Mouse (Mus musculus) neural tube, embryonic 15.5 days (tissue): Measurements from ENCODE around the gene Bcas1. TPM values are rescaled to one million over a fixed set of nuclear protein-coding genes. Genes with fewer than 3 reads are reported as not detected.
"Not testable (repeated sequence)": the region's sequence is repeated elsewhere in the genome, so short reads cannot be mapped to it uniquely, and the experiment has no call there.

Experiments used
- ATAC-seq: fragments of 200-750 bp; cut with Nextera tagmentation; 2 replicates; pipeline ENCODE4 v1.8.0; 2017; ENCODE audit warnings: mild to moderate bottlenecking, moderate TSS enrichment, moderate library complexity; ENCODE audit not compliant: low FRiP score
- H3K27ac ChIP-seq: fragments of 300-500 bp; sonication (generic); replicated peaks from 2 replicates; pipeline ENCODE4 v1.5.1; 2015; ENCODE audit warnings: mild to moderate bottlenecking, inconsistent platforms
- H3K27me3 ChIP-seq: fragments of 300-500 bp; sonication (generic); replicated peaks from 2 replicates; pipeline ENCODE4 v1.6.1; 2015; ENCODE audit warnings: inconsistent platforms
- H3K36me3 ChIP-seq: fragments of 300-500 bp; sonication (generic); 2 replicates; pipeline ENCODE4 v1.6.1; 2015; ENCODE audit warnings: inconsistent platforms
- H3K4me1 ChIP-seq: fragments of 300-500 bp; sonication (generic); 2 replicates; pipeline ENCODE4 v1.6.1; 2015; ENCODE audit warnings: inconsistent platforms
- H3K4me2 ChIP-seq: fragments of 300-500 bp; sonication (generic); 2 replicates; pipeline ENCODE4 v1.6.1; 2015; ENCODE audit warnings: inconsistent platforms, mild to moderate bottlenecking, moderate library complexity
- H3K4me3 ChIP-seq: fragments of 300-500 bp; sonication (generic); replicated peaks from 2 replicates; pipeline ENCODE4 v1.5.1; 2015; ENCODE audit warnings: mild to moderate bottlenecking, inconsistent platforms
- H3K9ac ChIP-seq: fragments of 300-500 bp; sonication (generic); replicated peaks from 2 replicates; pipeline ENCODE4 v1.6.1; 2015; ENCODE audit warnings: mild to moderate bottlenecking, inconsistent platforms
- H3K9me3 ChIP-seq: fragments of 300-500 bp; sonication (generic); replicated peaks from 2 replicates; pipeline ENCODE4 v1.6.1; 2016; ENCODE audit warnings: inconsistent platforms
- WGBS: fragments of 180-500 bp; shearing (Covaris S2); methylation state at CpG from one replicate; pipeline ENCODE4 v1.1.7; 2015; ENCODE audit warnings: mixed read lengths; 5-methylcytosine and 5-hydroxymethylcytosine counted together
- polyA plus RNA-seq: library from polyadenylated mRNA; unstranded; fragments of >200 nt; fragmentation: Nextera tagmentation; extraction: Ambion mirVana; gene quantifications from 2 replicates; pipeline ENCODE4 v1.2.1, GENCODE M21; 2015

Gene Bcas1
- polyA plus RNA-seq, 1 experiment from 2014 or later, result 10.6 TPM

DNA sequence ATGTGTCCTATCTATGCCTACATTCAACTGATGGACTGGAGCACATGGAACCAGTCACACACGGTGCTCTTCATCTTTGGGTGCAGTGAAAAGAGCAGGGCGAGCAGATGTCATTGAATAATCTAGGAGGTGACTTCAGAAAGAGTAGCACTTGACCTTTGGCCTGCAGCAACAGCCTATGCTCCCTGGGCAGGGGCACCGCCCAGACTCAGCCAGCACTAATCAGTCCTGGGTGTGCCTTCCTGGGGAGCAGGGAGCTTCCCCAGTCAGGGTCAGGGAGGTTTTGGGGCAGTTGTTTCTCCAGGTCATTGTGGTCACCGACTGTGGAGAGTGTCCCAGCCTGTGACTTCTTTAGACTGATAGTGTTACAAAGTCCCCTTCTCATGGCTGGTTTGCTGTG is 26.2 kb upstream of the Bcas1 start:
- H3K9me3 ChIP-seq, H3K4me3 ChIP-seq, H3K36me3 ChIP-seq, H3K27me3 ChIP-seq, H3K9ac ChIP-seq, H3K4me1 ChIP-seq, H3K4me2 ChIP-seq, ATAC-seq, H3K27ac ChIP-seq: not testable (repeated sequence)
- WGBS, result 67% methylated on average over 4 of the region's 4 CpGs

DNA sequence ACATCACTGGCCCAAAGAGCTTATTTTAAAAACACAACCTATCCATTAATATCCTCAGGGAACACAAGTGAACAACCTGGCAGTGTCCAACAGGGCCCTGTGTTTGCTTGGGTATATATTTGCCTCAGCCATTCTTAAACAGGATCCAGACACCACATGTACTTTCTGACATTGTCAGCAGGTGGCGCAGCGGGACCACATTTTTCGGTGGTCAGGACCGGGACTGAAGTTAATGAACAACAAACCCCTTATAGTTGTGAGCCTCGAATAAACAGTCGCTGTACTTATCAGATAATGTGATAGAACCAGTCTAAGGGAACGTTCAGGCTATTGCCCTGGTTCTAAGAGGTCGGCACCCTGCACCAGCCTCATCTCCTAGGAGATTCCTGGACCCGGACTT is 23.3 kb upstream of the Bcas1 start:
- Histone ChIP-seq H3K4me1 (no peaks in the 10 kb centered on the region), H3K27ac (no peak overlapping the region), H3K9me3 (no peaks in the 10 kb centered on the region), H3K9ac (no peak overlapping the region), H3K4me2 (no peak overlapping the region), H3K4me3 (no peak overlapping the region), H3K27me3 (peaks cover 3% of the 10 kb centered on the region; the same call in 1 of the 2 replicates), H3K36me3 (no peaks in the 10 kb centered on the region)
- no peak for ATAC-seq
- WGBS, result 10% methylated on average over 9 of the region's 9 CpGs

DNA sequence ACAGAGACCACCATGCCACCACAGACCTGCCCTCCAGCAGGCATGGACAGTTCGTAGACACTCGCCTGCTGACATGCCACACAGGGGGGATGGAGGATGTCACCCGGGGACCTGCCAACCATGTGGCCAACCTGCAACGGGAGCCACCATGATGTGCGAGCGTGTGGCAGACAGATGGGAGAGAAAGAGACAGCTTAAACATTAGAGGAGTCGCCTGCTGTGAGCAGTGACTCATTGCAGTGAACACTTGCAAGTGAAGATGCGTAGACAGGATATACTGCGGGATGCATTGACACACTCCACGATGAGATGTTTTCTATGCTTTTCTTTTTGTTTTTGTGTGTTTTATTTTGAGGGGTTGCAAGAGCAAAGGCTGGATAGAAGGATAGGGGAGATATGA is 20.0 kb upstream of the Bcas1 start:
- H3K4me3 ChIP-seq, result no peak overlapping the region
- peaks cover 3% of the 10 kb centered on the region; the same call in 1 of the 2 replicates for H3K27me3 ChIP-seq
- ATAC-seq, result no peak
- 53% methylated on average over 10 of the region's 10 CpGs for WGBS
- no peak overlapping the region for H3K4me2 ChIP-seq
- H3K36me3 ChIP-seq, result no peaks in the 10 kb centered on the region
- H3K9ac ChIP-seq, result no peak overlapping the region
- no peaks in the 10 kb centered on the region for H3K4me1 ChIP-seq
- no peak overlapping the region for H3K27ac ChIP-seq
- no peaks in the 10 kb centered on the region for H3K9me3 ChIP-seq

DNA sequence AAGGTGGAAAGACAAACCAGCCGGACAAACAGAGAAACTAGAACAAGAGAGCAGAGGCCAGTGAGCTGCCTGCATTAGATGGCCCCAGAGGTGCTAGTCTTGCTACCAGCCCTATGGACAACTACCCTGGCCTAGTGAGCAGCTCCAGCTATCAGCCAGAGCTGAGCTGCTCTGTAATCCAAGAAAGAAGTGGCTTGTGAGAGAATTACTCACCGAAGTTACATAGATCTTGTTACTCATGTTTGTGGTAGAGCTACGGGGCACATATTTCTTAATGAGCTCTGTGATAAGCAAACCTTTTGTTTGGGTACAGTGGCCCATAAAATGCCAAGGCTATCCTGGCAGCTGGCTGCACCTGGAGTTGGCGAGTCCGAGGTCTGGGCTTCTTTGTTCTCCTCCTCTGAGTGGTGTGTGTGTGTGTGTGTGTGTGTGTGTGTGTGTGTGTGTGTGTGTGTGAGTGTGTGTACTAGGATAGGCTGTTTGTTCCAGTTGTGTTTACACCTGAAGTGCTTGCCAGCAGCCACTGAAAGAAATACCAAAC is 19.3 kb upstream of the Bcas1 start:
- H3K4me2 ChIP-seq, result no peak overlapping the region
- no peaks in the 10 kb centered on the region for H3K4me1 ChIP-seq
- H3K9ac ChIP-seq, result no peak overlapping the region
- H3K4me3 ChIP-seq, result no peak overlapping the region
- 57% methylated on average over 5 of the region's 5 CpGs for WGBS
- peak overlapping the region; percentile 4; the same call in 1 of the 2 replicates for H3K27ac ChIP-seq
- ATAC-seq, result no peak
- H3K36me3 ChIP-seq, result no peaks in the 10 kb centered on the region
- 0 out of 2 replicates have a peak, but pooled peaks cover 3% of the 10 kb centered on the region for H3K27me3 ChIP-seq
- H3K9me3 ChIP-seq, result no peaks in the 10 kb centered on the region

DNA sequence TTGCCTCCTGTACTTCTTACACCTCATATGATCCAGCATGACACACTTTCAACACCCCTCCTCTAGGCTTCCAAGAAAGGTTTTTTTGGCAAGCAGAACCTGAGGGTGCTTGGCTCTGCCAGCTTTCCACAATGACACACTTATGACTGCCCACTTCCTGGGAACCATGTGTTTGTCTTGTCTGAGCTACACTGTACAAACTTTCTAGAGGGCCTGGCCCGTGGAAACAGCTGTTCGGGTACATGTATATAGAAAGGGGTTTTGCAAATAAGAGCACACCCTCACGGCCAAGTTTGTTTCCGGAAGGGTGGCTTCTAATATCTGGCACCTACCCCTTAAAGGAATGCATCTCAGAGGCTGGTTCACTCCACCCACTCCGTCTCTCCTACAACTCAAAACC is 18.2 kb upstream of the Bcas1 start:
- no peak overlapping the region for H3K9ac ChIP-seq
- H3K36me3 ChIP-seq, result no peaks in the 10 kb centered on the region
- H3K27me3 ChIP-seq, result no peaks in the 10 kb centered on the region
- ATAC-seq, result no peak
- no peak overlapping the region for H3K27ac ChIP-seq
- no peak overlapping the region for H3K4me2 ChIP-seq
- WGBS, result 86% methylated on average over 5 of the region's 5 CpGs
- H3K4me3 ChIP-seq, result no peak overlapping the region
- no peaks in the 10 kb centered on the region for H3K9me3 ChIP-seq
- no peaks in the 10 kb centered on the region for H3K4me1 ChIP-seq

DNA sequence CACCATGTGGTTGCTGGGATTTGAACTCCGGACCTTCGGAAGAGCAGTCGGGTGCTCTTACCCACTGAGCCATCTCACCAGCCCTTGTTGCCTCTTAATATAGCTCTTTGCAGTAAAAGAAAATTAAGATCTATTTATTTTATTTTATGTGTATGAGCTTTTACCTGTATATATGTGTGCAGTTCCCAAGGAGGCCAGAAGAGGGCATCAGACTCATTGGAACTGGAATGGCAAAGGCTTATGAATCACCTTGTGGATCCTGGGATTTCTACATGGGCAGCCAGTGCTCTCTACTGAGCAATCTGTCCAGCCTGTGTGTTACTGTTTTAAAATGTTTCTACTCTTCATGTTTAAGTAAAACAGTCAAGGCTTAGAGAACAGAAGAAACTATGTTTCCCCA is 14.9 kb upstream of the Bcas1 start:
- no peak overlapping the region for H3K4me3 ChIP-seq
- WGBS, result 68% methylated on average over 3 of the region's 3 CpGs

DNA sequence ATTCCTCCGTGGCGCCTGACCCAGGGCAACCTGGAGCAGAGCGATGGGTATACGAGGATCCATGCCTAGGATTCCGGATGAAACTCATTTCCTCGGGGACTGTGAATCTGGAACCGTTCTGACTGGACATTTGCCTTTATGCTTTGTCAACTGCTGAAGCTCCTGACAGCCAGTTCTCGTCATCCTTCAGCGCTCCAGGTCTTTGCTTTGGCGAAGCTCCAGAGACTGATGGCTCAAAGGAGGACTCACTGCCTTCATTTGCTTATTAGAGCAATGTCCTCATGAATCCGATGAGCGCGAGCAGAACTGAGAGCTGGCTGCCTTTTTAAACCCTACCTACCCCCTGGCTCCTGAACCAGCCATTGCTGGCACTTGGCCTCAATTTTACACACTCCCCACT is 11.1 kb upstream of the Bcas1 start:
- no peak overlapping the region for H3K4me3 ChIP-seq
- H3K9me3 ChIP-seq, result no peaks in the 10 kb centered on the region
- 0 out of 2 replicates have a peak overlapping the region, but pooled peaks have one; percentile 22 for H3K4me2 ChIP-seq
- H3K36me3 ChIP-seq, result no peaks in the 10 kb centered on the region
- no peak overlapping the region for H3K9ac ChIP-seq
- 48% methylated on average over 13 of the region's 13 CpGs for WGBS
- peaks cover 3% of the 10 kb centered on the region; the same call in 1 of the 2 replicates for H3K27me3 ChIP-seq
- H3K4me1 ChIP-seq, result peaks cover 5% of the 10 kb centered on the region; the same call in 1 of the 2 replicates
- ATAC-seq, result no peak
- no peak overlapping the region for H3K27ac ChIP-seq

More for the DNA sequence above, 14.9 kb upstream of the Bcas1 start:
- H3K27ac ChIP-seq, result no peak overlapping the region
- H3K9ac ChIP-seq, result no peak overlapping the region
- no peaks in the 10 kb centered on the region for H3K9me3 ChIP-seq
- no peaks in the 10 kb centered on the region for H3K27me3 ChIP-seq
- no peaks in the 10 kb centered on the region for H3K36me3 ChIP-seq
- H3K4me2 ChIP-seq, result no peak overlapping the region
- H3K4me1 ChIP-seq, result peaks cover 5% of the 10 kb centered on the region; the same call in 1 of the 2 replicates
- ATAC-seq, result no peak

DNA sequence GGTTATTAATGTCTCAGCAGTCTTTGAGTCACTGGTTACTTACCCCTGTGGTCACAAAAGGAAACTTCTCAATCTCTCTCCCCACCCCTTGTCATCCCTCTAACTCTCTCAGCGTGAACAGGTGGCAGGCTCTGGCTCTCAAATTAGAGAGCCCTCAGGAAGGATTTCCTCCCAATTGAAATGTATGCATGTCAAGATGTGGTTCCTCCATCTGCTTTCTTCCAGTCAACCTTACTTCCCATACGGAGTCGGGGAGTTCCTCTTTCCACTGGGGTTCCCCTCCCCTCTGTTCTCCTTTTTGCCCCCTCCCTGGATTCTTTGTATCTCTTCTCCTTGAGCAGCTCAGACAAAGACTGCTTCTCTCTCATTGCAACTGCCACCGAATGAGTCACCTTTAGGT is 8.6 kb upstream of the Bcas1 start:
- H3K4me1 ChIP-seq, result peaks cover 5% of the 10 kb centered on the region; the same call in 1 of the 2 replicates
- H3K4me2 ChIP-seq, result no peak overlapping the region
- 66% methylated on average over 4 of the region's 4 CpGs for WGBS
- no peak overlapping the region for H3K27ac ChIP-seq
- ATAC-seq, result no peak
- peaks cover 3% of the 10 kb centered on the region; the same call in 1 of the 2 replicates for H3K27me3 ChIP-seq
- no peak overlapping the region for H3K4me3 ChIP-seq
- H3K9ac ChIP-seq, result no peak overlapping the region
- no peaks in the 10 kb centered on the region for H3K9me3 ChIP-seq
- H3K36me3 ChIP-seq, result no peaks in the 10 kb centered on the region

DNA sequence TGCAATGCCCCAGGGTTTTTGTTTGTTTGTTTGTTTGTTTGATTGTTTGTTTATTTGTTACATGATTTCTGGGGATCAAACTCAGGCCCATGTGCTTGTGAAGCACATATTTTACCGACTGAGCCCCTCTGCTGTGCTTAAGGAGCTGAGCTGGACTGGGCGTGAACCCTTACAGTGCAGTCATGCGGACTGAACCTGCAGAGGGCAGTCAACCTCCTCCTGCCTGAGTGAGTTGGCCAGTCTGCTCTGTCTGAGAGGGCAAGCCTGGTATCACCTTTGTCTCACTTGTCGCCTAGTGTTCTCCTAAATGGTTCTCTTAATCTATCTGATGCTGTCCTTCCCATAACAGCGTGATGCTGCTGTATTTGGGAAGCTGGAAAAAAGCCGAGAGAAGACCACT is 4.5 kb upstream of the Bcas1 start:
- 59% methylated on average over 6 of the region's 6 CpGs for WGBS
- no peak overlapping the region for H3K9ac ChIP-seq
- no peaks in the 10 kb centered on the region for H3K36me3 ChIP-seq
- no peak for ATAC-seq
- peaks cover 3% of the 10 kb centered on the region; the same call in 1 of the 2 replicates for H3K27me3 ChIP-seq
- no peaks in the 10 kb centered on the region for H3K9me3 ChIP-seq
- no peak overlapping the region for H3K4me2 ChIP-seq
- no peak overlapping the region for H3K27ac ChIP-seq
- H3K4me3 ChIP-seq, result no peak overlapping the region
- peaks cover 3% of the 10 kb centered on the region; the same call in 1 of the 2 replicates for H3K4me1 ChIP-seq

DNA sequence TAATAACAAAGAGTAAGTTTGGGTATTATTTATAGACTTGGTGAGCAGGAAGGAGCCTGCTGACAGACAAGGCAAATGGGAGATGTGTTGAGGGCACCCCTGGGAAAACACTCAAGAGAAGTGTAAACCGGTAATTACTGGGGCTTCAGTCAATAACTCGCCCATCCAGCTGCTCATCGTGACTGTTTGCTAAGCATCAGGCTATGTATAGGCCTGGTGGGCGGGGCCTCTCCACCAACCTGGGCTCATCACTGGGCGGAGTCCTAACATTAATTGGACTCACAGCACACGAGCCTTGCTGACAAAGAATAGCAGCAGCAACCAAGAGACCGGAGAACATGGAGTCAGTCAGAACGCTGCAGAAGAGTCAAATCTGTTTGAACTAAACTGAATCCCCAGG is 1.3 kb upstream of the Bcas1 start:
- Histone ChIP-seq H3K27me3 (no peaks in the 10 kb centered on the region), H3K4me3 (no peak overlapping the region), H3K27ac (no peak overlapping the region), H3K36me3 (no peaks in the 10 kb centered on the region), H3K9ac (no peak overlapping the region), H3K9me3 (no peaks in the 10 kb centered on the region), H3K4me2 (no peak overlapping the region), H3K4me1 (peaks cover 3% of the 10 kb centered on the region; the same call in 1 of the 2 replicates)
- no peak for ATAC-seq
- WGBS, result 43% methylated on average over 8 of the region's 8 CpGs

DNA sequence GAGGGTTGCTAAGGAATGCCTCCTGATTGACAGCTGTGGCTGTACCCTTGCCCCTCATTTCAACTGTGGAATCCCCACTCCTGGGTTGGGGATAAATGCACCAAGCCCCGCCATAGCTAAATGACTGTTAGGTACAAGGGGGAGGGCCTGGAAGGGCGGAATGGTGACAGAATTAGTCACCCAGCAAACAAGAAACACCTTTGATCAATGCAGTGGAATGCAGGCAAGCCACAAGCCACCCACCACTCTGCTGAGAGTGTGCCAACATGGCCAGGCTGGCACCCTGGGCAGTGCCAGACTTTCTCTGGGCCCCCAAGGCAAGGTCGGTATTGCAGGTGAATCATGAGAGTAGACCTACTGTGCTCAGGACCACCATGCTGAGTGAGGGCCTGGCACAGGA is 3.5 kb downstream of the Bcas1 start:
- H3K9ac ChIP-seq, result no peak overlapping the region
- ATAC-seq, result no peak
- no peak overlapping the region for H3K4me3 ChIP-seq
- H3K27ac ChIP-seq, result no peak overlapping the region
- H3K4me1 ChIP-seq, result peaks cover 3% of the 10 kb centered on the region; the same call in 1 of the 2 replicates
- no peak overlapping the region for H3K4me2 ChIP-seq
- H3K36me3 ChIP-seq, result no peaks in the 10 kb centered on the region
- WGBS, result 82% methylated on average over 3 of the region's 3 CpGs
- no peaks in the 10 kb centered on the region for H3K27me3 ChIP-seq
- H3K9me3 ChIP-seq, result no peaks in the 10 kb centered on the region

DNA sequence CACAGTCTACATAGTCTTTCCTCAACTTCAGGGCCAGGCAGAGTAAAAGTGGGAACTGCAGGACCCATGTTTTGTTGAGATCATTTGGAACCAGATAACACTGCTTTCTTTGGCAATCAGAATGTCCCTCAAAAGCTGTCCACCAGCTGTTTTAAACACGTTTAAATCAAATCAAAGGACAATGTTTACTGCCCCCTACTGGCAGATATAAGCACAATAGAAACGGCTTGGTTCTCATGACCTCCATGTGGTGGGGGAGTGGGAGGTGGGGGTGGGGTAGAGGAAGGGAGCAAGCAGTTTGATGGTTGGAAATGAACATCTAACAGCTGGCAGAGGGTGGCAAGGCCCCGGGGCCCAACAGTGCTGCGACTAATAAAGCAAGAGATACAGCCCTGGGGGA is 5.7 kb downstream of the Bcas1 start:
- no peak for ATAC-seq
- no peak overlapping the region for H3K9ac ChIP-seq
- no peak overlapping the region for H3K27ac ChIP-seq
- no peaks in the 10 kb centered on the region for H3K9me3 ChIP-seq
- H3K4me1 ChIP-seq, result peaks cover 3% of the 10 kb centered on the region; the same call in 1 of the 2 replicates
- no peak overlapping the region for H3K4me3 ChIP-seq
- H3K27me3 ChIP-seq, result 0 out of 2 replicates have a peak, but pooled peaks cover 2% of the 10 kb centered on the region
- no peak overlapping the region for H3K4me2 ChIP-seq
- WGBS, result 37% methylated on average over 4 of the region's 4 CpGs
- H3K36me3 ChIP-seq, result no peaks in the 10 kb centered on the region
